Mouse (Mus musculus) bone marrow macrophage, adult 2 months (primary cell): ENCODE data around the gene Igf2bp3.

Source experiments
- CTCF ChIP-seq: IDR thresholded peaks from 2 replicates; pipeline ENCODE4 v1.5.1; 2012; ENCODE audit warnings: low read depth, mild to moderate bottlenecking, low read length, moderate library complexity
- POLR2A ChIP-seq: IDR thresholded peaks from 2 replicates; pipeline ENCODE4 v1.6.1; 2012; ENCODE audit warnings: mild to moderate bottlenecking, low read depth, low read length, borderline replicate concordance

- TF ChIP-seq CTCF (no peak), POLR2A (no peak)
Observed at GRCm38 (mm10) chr6:49208297-49208930, 6.3 kb downstream of the Igf2bp3 start.
